Mouse (Mus musculus) heart, embryonic 15.5 days (tissue): ENCODE measurements around the gene Pml. TPM values are rescaled to one million over a fixed set of nuclear protein-coding genes. Genes with fewer than 3 reads are reported as not detected.
A peak's percentile ranks its signal among the peaks of the same experiment; 100 is the strongest.

ENCODE experiments used
- ATAC-seq: fragments of 200-750 bp; cut with Nextera tagmentation; replicated peaks from 2 replicates; pipeline ENCODE4 v1.8.0; 2017; ENCODE audit warnings: low read depth, moderate TSS enrichment; ENCODE audit not compliant: insufficient number of reproducible peaks, insufficient read depth, low FRiP score
- H3K27ac ChIP-seq: fragments of 300-500 bp; sonication (generic); 2 replicates; pipeline ENCODE4 v1.5.1; 2015; ENCODE audit warnings: mild to moderate bottlenecking, inconsistent platforms
- H3K27me3 ChIP-seq: fragments of 300-500 bp; sonication (generic); 2 replicates; pipeline ENCODE4 v1.6.1; 2015; ENCODE audit warnings: inconsistent platforms
- H3K36me3 ChIP-seq: fragments of 300-500 bp; sonication (generic); 2 replicates; pipeline ENCODE4 v1.6.1; 2015; ENCODE audit warnings: mild to moderate bottlenecking, inconsistent platforms
- H3K4me1 ChIP-seq: fragments of 300-500 bp; sonication (generic); replicated peaks from 2 replicates; pipeline ENCODE4 v1.6.1; 2015; ENCODE audit warnings: inconsistent platforms
- H3K4me2 ChIP-seq: fragments of 300-500 bp; sonication (generic); 2 replicates; pipeline ENCODE4 v1.6.1; 2015; ENCODE audit warnings: inconsistent platforms, mild to moderate bottlenecking, moderate library complexity
- H3K4me3 ChIP-seq: fragments of 300-500 bp; sonication (generic); 2 replicates; pipeline ENCODE4 v1.5.1; 2015; ENCODE audit warnings: mild to moderate bottlenecking, inconsistent platforms
- H3K9ac ChIP-seq: fragments of 300-500 bp; sonication (generic); 2 replicates; pipeline ENCODE4 v1.6.1; 2015; ENCODE audit warnings: mild to moderate bottlenecking, inconsistent platforms
- H3K9me3 ChIP-seq: fragments of 300-500 bp; sonication (generic); replicated peaks from 2 replicates; pipeline ENCODE4 v1.6.1; 2016; ENCODE audit warnings: inconsistent platforms
- WGBS: fragments of 180-500 bp; shearing (Covaris S2); methylation state at CpG from one replicate; pipeline ENCODE4 v1.1.7; 2015; ENCODE audit warnings: mixed read lengths; 5-methylcytosine and 5-hydroxymethylcytosine counted together
- polyA plus RNA-seq: library from polyadenylated mRNA; unstranded; fragments of >200 nt; fragmentation: Nextera tagmentation; extraction: Ambion mirVana; gene quantifications from 2 replicates; pipeline ENCODE4 v1.2.1, GENCODE M21; 2015

Pml gene
- 10.0 and 15.8 TPM in 2 replicates for polyA plus RNA-seq

GRCm38 (mm10) chr9:58249592-58250192 is at the start of gene Pml:
Pml (minus strand) TSS chr9:58249786.
- peak within 1 kb of the TSS; percentile 58 for H3K4me3 ChIP-seq
- H3K4me2 ChIP-seq: peak within 1 kb of the TSS; percentile 73
- no peaks in the 10 kb centered on the region for H3K9me3 ChIP-seq
- peak within 1 kb of the TSS; percentile 95 for H3K27ac ChIP-seq
- no peaks in the 10 kb centered on the region for H3K27me3 ChIP-seq
- 1% methylated on average over 16 of the region's 16 CpGs for WGBS
- H3K36me3 ChIP-seq: no peaks in the 10 kb centered on the region
- peaks cover 50% of the 10 kb centered on the region for H3K4me1 ChIP-seq
- peak within 1 kb of the TSS; percentile 66 for H3K9ac ChIP-seq
- peak; percentile 69 for ATAC-seq

GRCm38 (mm10) chr9:58297961-58298477 is 48.4 kb upstream of the Pml start:
- H3K36me3 ChIP-seq: peaks cover 5% of the 10 kb centered on the region; the same call in 1 of the 2 replicates
- no peaks in the 10 kb centered on the region for H3K9me3 ChIP-seq
- no peak overlapping the region for H3K4me2 ChIP-seq
- H3K27me3 ChIP-seq: no peaks in the 10 kb centered on the region
- whole genome bisulfite sequencing: 61% methylated on average over 4 of the region's 4 CpGs
- H3K4me1 ChIP-seq: peaks cover 49% of the 10 kb centered on the region
- ATAC-seq: no peak
- H3K27ac ChIP-seq: peak overlapping the region; percentile 57
- no peak overlapping the region for H3K4me3 ChIP-seq
- no peak overlapping the region for H3K9ac ChIP-seq

- 75% methylated on average over 6 of the region's 6 CpGs for WGBS
- peak overlapping the region; percentile 22; the same call in 1 of the 2 replicates for H3K27ac ChIP-seq
- no peak overlapping the region for H3K9ac ChIP-seq
- no peak for ATAC-seq
- no peak overlapping the region for H3K4me2 ChIP-seq
- H3K9me3 ChIP-seq: no peaks in the 10 kb centered on the region
- H3K4me3 ChIP-seq: no peak overlapping the region
- no peaks in the 10 kb centered on the region for H3K27me3 ChIP-seq
- H3K36me3 ChIP-seq: peaks cover 5% of the 10 kb centered on the region; the same call in 1 of the 2 replicates
- peaks cover 45% of the 10 kb centered on the region for H3K4me1 ChIP-seq
Measured at GRCm38 (mm10) chr9:58297065-58297464, 47.5 kb upstream of the Pml start.

GRCm38 (mm10) chr9:58295766-58296361 is 46.3 kb upstream of the Pml start:
- peak; percentile 56 for ATAC-seq
- Histone ChIP-seq H3K36me3 (peaks cover 5% of the 10 kb centered on the region; the same call in 1 of the 2 replicates), H3K9ac (no peak overlapping the region)

GRCm38 (mm10) chr9:58295345-58295744 is 45.8 kb upstream of the Pml start:
- Histone ChIP-seq H3K9me3 (no peaks in the 10 kb centered on the region), H3K4me2 (no peak overlapping the region), H3K9ac (no peak overlapping the region), H3K4me3 (no peak overlapping the region), H3K27ac (peak overlapping the region; percentile 74; the same call in 1 of the 2 replicates), H3K36me3 (peaks cover 5% of the 10 kb centered on the region; the same call in 1 of the 2 replicates), H3K4me1 (peaks cover 45% of the 10 kb centered on the region), H3K27me3 (no peaks in the 10 kb centered on the region)
- 74% methylated on average over 3 of the region's 3 CpGs for WGBS
- no peak for ATAC-seq

More at GRCm38 (mm10) chr9:58295766-58296361, 46.3 kb upstream of the Pml start:
- WGBS: 18% methylated on average over 9 of the region's 9 CpGs
- Histone ChIP-seq H3K4me3 (no peak overlapping the region), H3K4me1 (peaks cover 45% of the 10 kb centered on the region), H3K9me3 (no peaks in the 10 kb centered on the region), H3K27ac (peak overlapping the region; percentile 74), H3K4me2 (no peak overlapping the region), H3K27me3 (no peaks in the 10 kb centered on the region)

- Histone ChIP-seq H3K4me2 (no peak overlapping the region), H3K4me3 (no peak overlapping the region), H3K9ac (no peak overlapping the region), H3K9me3 (no peaks in the 10 kb centered on the region), H3K27ac (no peak overlapping the region), H3K27me3 (no peaks in the 10 kb centered on the region), H3K36me3 (peaks cover 5% of the 10 kb centered on the region; the same call in 1 of the 2 replicates), H3K4me1 (peaks cover 40% of the 10 kb centered on the region)
- 61% methylated on average over 7 of the region's 7 CpGs for WGBS
- ATAC-seq: no peak
Measured at GRCm38 (mm10) chr9:58294527-58294926, 44.9 kb upstream of the Pml start.

GRCm38 (mm10) chr9:58289901-58290300 is 40.3 kb upstream of the Pml start:
- Histone ChIP-seq H3K4me1 (no peaks in the 10 kb centered on the region), H3K4me3 (no peak overlapping the region), H3K27me3 (no peaks in the 10 kb centered on the region), H3K27ac (no peak overlapping the region), H3K36me3 (peaks cover 5% of the 10 kb centered on the region; the same call in 1 of the 2 replicates), H3K9me3 (no peaks in the 10 kb centered on the region), H3K4me2 (no peak overlapping the region), H3K9ac (no peak overlapping the region)
- 76% methylated on average over 2 of the region's 2 CpGs for WGBS
- no peak for ATAC-seq

GRCm38 (mm10) chr9:58289090-58289489 is 39.5 kb upstream of the Pml start:
- H3K4me3 ChIP-seq: no peak overlapping the region
- no peaks in the 10 kb centered on the region for H3K27me3 ChIP-seq
- no peak overlapping the region for H3K4me2 ChIP-seq
- peaks cover 5% of the 10 kb centered on the region; the same call in 1 of the 2 replicates for H3K36me3 ChIP-seq
- H3K9ac ChIP-seq: no peak overlapping the region
- WGBS: 76% methylated on average over 1 of the region's 1 CpGs
- no peak overlapping the region for H3K27ac ChIP-seq
- ATAC-seq: no peak
- no peaks in the 10 kb centered on the region for H3K4me1 ChIP-seq
- H3K9me3 ChIP-seq: no peaks in the 10 kb centered on the region

- no peaks in the 10 kb centered on the region for H3K27me3 ChIP-seq
- no peaks in the 10 kb centered on the region for H3K36me3 ChIP-seq
- H3K4me3 ChIP-seq: no peak overlapping the region
- ATAC-seq: no peak
- no peak overlapping the region for H3K9ac ChIP-seq
- no peak overlapping the region for H3K4me2 ChIP-seq
- H3K4me1 ChIP-seq: peaks cover 24% of the 10 kb centered on the region
- 46% methylated on average over 7 of the region's 7 CpGs for WGBS
- H3K27ac ChIP-seq: peak overlapping the region; percentile 48
- H3K9me3 ChIP-seq: no peaks in the 10 kb centered on the region
Measured at GRCm38 (mm10) chr9:58283431-58283830, 33.8 kb upstream of the Pml start.

- 63% methylated on average over 3 of the region's 3 CpGs for WGBS
Measured at GRCm38 (mm10) chr9:58281597-58281996, 32.0 kb upstream of the Pml start.

GRCm38 (mm10) chr9:58280259-58281109 is 30.9 kb upstream of the Pml start:
- H3K9me3 ChIP-seq: no peaks in the 10 kb centered on the region
- H3K27ac ChIP-seq: no peak overlapping the region
- H3K27me3 ChIP-seq: no peaks in the 10 kb centered on the region
- no peaks in the 10 kb centered on the region for H3K36me3 ChIP-seq
- WGBS: 38% methylated on average over 9 of the region's 9 CpGs
- 0 out of 2 replicates have a peak, but pooled peaks have one; percentile 36 for ATAC-seq
- peak overlapping the region; percentile 3; the same call in 1 of the 2 replicates for H3K4me2 ChIP-seq
- peaks cover 28% of the 10 kb centered on the region for H3K4me1 ChIP-seq
- H3K4me3 ChIP-seq: no peak overlapping the region
- H3K9ac ChIP-seq: no peak overlapping the region

More at GRCm38 (mm10) chr9:58281597-58281996, 32.0 kb upstream of the Pml start:
- H3K9me3 ChIP-seq: no peaks in the 10 kb centered on the region
- H3K27me3 ChIP-seq: no peaks in the 10 kb centered on the region
- no peak for ATAC-seq
- no peak overlapping the region for H3K4me3 ChIP-seq
- H3K36me3 ChIP-seq: no peaks in the 10 kb centered on the region
- no peak overlapping the region for H3K27ac ChIP-seq
- H3K4me2 ChIP-seq: no peak overlapping the region
- peaks cover 24% of the 10 kb centered on the region for H3K4me1 ChIP-seq
- H3K9ac ChIP-seq: no peak overlapping the region
